Mouse (Mus musculus) right cerebral cortex, postnatal 36 days (tissue): ENCODE data around the gene 1700029P11Rik.
"Not testable (repeated sequence)": the region's sequence is repeated elsewhere in the genome, so short reads cannot be mapped to it uniquely, and the experiment has no call there.

Experiments used
- DNase-seq, 2 experiments: peaks; one replicate each; pipeline ENCODE4 v3.0.0; 2022; ENCODE audit warnings: low spot score in 2 of 2, mixed read lengths in 1 of 2

The 1700029P11Rik gene

DNA sequence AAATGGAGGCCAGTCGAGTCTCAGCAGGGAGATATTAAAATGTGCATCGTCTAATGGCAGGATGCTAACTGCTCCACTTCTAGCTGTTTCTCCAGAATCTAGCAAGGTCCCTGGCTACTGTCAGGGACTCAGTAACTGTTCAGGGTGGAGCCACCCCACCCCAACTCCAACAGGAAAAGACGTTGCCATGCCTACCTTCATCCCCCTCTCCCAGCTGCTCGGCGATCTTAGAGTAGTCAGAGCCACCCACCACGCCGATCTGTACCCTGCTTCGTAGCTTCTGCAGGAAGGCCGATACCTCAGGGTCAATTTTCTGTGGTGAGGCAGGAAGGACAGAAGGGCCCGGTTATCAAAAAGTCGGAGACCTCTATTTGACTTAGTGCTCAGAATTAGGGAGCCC, 22.7 kb upstream of the 1700029P11Rik start:
- DNase-seq: no peak

DNA sequence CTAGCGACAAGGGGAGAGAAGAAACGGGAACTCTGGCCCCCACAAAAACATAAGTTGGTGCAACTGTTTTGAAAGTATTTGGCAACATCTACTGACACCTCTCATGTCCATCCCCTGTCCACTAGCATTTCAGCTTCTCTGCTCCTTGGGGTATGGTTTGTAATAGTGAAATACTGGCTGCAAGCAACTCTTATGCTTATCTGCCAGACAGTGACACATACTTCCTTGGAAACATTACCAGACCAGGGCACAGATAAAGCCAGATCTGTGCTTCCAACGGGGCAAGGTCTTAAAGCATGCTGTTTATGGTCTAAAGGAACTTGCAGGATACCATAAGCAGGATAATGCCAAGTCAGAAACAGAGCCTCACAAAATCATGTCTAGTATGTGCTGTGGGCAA, 21.4 kb upstream of the 1700029P11Rik start:
- DNase-seq: no peak

DNA sequence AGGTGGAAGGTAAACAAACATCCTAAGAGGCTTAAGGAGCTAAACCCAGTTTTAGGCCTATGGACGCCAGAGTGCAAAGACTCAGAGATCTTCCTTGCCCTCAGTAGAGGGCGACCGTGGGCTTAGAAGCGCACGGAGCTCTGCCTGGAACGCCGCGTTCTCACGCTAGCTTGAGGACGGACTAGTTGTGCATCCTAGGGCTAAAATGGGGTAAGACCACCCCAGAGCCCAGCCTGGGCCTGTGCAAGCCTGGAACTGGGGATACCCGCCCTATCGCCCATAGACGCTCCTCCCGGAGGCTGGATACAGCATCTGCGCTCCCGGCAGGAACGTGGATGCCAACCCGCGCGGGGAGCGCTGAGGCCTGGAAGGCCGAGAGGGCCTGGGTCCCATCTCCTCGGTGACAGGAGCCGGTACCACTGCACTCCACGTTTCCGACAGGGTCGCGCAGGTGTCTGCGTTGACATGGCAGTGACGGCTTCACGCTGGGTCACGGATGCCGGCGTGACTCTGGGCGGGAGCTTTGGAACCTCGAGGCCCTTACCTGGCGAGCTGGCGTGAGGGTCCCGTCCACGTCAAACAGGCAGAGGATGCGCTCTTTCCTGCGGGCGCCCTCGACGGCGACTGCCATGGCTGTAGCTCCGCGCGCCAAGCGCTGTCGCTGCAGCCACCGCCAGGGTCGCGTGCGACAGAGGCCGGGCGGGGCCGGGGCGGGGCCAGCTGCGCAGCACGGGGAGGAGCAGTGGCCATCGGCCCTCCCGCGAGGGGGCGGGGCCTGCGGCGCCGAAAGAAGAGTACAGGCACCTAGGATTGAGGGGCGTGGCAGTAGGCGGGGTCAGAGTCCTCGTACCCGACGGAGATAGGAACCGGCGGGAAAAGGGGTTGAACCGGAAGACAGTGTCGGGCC, 19.9 kb upstream of the 1700029P11Rik start, which contains the start of gene Pmm1:
TSS of gene Pmm1 (minus strand) at position 760 of the 907 bp plus-strand sequence.
- peak; percentile 97 to 98 for DNase-seq

DNA sequence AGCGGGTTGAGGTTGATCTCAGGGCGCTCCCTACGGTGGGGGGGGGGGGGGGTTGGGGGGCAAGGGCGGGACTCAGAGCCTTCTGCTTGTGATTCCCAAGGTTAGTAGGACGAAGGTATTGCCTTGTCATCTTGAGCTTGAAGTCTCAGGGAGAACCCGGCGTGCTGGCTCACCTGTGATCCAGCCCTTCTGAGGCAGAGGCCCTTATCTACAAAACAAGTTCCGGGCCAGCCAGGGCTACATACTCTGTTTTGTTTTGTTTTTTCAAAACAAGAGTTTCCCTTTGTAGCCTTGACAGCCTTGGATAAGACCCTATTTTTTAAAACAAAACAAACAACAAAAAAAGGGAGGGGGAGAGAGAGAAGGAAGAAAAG, 19.3 kb upstream of the 1700029P11Rik start:
- DNase-seq: no peak

DNA sequence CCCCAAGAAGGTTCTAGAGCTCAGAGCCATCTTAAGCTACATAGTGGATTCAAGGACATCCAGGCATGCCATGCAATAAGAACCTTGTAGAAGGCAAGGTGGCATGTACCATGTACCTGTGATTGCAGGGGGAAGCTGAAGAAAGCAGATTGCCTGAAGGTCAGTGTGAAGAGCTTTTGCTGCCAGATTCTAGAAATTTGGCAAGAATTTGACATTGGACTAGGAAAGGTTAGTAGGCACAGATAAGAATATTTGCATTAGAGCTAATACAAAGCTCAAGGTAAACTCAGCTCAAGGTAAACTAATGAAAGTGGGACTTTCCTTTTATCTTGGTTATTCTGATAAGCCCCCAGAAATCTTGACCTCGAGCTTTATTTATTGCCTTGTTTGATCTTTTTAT, 16.1 kb upstream of the 1700029P11Rik start:
- DNase-seq: no peak

DNA sequence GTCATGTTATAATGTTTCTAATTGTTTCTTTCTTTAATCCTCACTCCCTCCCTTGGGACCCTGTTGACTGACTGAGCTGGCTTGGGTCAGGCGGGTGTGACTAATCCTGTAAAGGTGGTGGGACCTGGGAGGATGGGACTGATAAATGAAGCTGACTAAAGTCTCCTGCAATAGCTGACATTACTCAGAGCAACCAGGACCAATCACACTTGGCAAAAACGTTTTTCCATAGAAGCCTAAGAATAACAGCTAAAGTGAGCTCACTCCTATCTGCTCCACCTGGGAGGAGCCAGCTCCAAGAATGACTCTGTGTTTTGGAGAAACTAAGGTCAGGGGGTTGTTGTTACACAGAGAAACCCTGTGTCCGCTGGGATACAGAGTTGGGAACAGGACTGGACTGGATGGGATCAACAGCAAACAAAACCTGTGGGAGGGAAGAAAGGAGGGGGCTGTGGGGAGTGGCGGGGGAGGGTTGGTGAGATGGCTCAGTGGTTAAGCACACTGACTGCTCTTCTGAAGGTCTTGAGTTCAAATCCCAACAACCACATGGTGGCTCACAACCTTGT, 15.3 kb upstream of the 1700029P11Rik start:
- no peak for DNase-seq

DNA sequence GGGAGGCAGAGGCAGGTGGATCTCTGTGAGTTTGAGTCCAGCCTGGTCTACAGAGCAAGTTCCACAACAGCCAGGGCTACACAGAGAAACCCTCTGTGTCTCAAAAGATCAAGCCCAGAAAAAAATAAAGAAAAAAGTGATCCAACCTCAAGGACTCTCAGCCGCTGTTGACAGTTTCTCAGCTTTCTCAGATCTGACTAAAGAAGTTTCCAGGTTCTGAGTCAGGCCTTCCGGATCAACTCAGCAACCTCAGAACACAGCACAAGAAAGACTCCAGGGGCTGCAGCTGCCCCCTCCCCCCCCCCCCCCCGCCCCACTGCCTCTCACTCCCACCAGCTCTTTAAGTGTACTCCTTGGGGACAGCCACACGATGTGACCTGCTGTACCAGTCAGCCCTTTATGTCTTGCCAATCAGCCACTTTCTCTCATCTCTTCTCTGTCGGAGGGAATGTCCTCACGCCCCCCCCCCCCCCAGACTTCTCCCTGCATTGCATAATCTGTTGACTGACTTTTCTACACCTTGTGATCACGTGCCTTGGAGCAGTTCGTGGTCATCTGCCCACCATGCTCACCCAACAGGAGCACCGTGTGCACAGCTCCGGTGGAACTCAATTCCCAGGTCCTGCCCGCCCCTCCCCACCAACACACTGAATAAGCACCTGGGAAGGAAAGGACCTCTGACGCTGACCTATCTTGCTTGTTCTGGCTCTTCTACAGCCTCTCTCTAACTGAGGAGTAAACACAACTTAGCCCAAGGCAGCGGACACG, 14.1 kb upstream of the 1700029P11Rik start:
- no peak for DNase-seq

DNA sequence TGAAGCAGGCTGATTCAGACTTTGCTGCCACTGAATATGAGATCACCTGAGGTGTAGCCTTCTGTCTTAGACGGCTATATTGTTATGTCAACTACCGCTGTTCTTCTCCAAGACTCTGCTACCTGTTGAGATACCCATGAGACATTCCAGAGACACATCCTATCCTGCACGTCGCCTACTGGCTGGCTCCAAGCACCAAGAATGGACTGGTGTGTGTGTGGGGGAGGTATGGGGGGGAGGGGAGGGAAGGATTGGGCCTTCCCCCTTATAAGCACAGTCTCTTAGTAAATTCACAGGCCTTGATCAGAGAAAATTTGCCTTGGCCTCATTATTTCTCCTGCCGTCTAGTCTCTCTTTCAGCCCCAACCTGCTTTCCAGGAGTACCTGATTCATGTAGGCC, 12.5 kb upstream of the 1700029P11Rik start:
- DNase-seq: no peak

DNA sequence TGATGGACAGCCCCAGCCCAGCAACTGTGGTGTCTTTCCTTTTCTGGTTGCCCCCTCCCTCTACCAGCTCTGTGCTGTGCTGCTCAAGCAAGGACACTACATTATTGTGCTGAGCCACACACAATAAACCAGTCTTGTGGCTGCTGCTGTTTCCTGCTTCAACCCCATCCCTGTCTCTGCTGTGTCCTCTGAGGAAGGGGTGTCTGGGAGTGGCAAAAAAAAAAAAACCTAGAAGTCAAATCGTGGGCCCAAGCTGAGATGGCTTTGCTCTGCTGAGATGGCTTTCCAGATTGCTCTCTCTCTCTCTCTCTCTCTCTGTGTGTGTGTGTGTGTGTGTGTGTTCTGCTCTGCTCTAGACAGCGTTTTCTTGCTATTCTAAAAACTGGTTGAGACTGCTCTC, 11.9 kb upstream of the 1700029P11Rik start:
- DNase-seq: no peak

DNA sequence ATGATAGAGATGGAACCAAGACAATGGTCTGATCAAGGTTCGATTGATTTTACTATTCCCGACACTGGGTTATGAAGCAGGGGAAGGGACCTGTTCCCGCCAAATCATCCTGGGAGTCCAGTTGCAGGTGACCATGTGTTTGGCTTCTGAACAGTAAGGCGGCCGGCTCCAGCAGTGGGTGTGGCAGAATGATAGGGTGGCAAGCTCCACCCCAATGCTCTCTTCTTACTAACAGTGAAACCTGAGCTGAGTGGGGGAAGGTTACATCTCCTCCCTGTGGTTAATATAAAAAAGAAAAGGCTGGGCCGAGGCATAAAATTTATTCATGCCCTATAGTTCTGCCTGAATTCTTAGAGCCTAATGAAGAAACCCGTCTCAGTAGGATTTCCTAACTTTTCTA, 11.2 kb upstream of the 1700029P11Rik start:
- no peak for DNase-seq

DNA sequence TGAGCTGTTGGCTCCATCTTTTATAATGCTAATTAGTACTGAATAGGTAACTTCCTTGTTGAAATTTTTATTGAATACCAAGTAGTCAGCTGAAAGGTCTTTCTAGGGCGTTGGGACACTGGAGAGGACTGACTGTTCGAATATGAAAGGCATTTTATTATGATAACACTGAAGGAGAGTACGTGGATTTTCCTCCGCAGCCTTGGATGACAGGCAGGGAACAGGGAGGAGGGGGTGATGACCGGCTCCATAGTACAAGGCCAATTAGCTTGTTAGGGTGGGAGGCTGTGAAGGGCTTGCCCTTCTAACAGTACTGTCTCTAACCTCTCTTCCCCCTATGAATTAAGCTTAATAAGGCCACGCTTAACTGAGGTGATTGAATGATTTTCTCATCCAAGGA, 10.7 kb upstream of the 1700029P11Rik start:
- not testable (repeated sequence) for DNase-seq

DNA sequence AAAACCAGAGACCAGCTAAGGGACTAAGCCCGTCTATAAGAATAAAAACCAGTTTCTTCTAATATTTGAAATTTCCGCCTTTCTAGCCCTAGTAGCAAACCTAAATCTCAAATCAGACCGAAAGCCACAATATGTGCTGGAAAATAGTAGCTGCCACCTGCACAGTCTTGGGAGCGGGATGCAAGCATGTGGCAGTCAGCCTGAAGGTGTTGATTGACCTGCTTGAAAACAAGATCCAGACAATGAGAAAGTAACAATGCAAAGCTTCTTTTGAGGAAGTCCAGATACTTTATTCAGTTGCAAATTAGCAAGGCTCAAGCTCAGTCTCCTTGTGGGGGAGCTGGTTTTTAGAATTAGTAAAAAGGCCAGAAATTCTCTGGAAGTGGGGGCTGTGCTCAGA, 9.8 kb upstream of the 1700029P11Rik start:
- DNase-seq: not testable (repeated sequence)

DNA sequence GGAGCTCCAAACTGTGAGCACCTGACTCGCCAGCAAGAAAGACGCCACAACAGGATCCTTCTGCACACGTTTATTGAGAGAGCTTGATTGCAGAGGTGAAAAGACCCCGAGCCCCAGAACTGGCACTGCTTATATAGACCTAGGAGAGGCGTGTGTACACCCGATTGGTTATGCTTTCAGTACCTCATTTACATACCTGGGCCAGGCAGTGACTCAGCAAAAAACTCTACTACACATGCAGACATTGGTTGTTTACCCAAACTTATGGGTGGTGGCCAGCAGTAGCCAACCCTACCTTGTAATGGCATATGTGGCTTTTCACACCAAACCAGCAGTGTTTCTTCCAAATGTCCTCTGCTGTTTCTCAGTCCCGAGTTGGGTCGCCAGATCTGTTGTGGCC, 5.2 kb upstream of the 1700029P11Rik start:
- DNase-seq: not testable (repeated sequence)

DNA sequence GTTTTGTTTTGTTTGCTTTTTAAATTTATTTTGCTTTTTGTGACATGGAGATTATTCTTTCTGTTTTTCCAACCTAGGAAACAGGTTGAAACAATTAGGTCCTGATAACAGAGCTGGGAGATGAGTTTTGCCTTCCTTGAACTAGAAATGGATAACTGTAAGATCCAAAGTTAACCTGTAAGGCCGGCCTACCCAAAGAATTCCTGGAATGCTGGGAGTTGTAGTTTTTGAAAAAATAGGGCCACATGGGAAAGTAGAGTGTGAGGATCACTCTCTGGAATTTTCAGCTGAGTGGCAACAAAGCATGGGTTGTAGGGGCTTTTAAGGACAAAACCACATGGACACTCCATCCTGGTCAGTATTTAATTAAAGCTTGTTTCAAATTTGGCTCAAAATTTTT, 1.8 kb downstream of the 1700029P11Rik start:
- no peak for DNase-seq

DNA sequence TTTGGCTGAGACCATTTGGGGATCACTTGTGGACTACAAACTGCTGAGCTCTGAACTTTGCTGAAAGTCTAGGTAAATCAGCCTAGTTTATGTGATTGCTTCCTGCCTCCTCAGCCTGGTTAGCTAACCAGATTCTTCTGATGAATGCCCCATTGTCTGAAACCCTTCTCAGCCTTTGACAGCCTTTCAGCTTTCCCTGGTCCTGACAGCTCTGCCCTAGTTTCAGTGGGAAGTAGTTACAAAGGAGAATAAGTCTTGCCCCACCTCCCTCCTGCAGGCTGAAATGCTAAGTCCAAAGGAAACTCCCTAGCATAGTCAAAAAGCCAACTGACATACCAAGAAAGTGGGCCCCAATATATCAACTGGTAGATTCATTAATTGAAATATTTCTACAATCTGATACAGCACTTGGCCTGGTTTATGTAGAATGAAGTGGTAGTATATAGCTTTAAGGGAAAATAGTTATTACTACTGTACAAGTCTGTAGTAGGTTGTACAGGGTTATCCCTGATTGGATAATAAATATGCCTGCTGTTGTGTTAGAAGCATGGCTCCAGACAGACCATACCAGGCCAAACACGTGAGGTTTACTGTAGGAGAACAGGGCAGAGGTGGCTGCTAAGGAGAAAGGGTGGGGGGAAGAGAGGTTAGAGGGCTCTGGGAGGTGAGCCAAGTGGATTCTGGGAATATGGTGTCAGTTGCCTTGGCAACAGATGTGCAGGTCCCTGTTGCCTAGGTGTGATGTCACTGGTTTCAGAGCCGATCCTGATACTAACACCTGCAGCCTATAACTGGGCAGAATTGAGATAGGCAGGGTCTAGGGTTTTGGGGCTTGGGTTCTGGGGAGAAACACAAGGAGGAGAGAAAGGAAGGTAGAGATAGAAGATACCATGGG, 5.2 kb downstream of the 1700029P11Rik start:
- no peak for DNase-seq

DNA sequence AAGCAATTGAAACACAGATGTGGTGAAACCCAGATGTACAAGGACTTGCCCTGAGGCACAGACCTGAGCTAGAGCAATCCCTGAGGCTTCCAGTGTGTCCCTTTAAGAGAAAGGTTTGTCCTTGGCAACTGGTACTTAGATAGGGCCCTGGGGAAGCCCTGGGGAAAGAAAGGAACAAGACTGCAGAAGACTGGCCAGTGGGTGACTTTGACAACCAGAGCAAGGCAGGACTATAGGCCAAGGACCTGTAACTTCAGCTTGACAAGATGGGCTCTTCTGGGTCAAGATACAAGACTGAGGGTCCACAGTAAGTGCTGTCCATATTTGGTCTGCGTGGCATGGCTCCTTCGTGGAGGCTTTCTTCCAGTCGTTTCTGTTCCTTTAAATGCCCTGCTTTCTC, 7.3 kb downstream of the 1700029P11Rik start, which contains the start of gene Xrcc6:
TSS of gene Xrcc6 (plus strand) at position 190 of the 400 bp plus-strand sequence.
- no peak for DNase-seq

DNA sequence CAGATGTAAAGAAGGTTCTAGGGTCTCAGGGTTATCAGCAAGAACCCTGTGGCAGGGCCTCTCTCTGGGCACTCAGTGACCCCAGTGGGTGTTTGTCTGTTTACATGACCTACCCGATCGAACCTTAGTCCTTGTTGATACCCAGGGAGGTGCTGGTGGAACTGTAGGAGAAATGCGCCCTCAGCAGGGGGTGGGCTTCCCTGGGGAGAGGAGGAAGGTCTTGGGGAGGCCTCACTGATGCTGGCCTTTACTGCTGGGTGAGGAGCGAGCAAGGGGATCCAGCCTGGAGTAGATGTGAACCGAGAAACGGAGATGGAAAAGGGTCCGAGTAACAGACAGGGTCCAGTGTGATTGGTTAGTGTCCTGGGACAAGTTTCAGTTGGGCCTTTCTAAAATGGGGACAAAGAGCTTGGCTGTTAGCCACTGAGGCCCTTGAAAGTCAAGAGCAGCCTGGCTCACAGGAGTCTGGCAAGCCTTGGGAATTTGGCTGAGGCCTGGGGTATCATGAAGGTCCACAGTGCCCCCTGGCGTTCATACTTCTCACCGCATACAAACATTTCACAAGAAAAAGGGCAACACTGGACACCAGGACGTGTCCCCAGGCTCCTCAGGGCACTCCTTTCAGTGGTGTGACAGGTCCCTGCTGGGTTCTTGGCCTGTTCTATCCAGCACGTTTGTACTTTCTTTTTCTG, 9.2 kb downstream of the 1700029P11Rik start:
- DNase-seq: peak; percentile 76 to 78

DNA sequence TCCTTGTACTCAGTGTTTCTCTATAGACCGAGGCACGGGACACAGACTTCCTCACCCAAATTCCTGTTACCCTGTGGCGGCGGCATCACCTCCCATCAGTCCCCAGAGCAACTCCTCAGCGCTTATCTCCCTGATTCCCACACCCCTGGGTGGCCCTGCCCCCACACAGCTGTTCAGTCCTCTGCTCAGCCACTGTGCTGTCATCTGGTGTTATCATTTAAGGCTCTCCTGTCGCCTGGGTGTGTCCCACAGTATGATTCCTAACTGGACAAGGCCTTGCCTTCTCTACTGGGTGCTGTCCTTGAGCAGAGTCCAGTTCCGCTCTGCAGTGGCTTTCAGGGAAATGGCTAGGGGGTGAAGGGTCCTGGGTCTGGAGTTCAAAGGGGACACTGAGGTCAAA, 10.2 kb downstream of the 1700029P11Rik start:
- DNase-seq: peak in 1 of 2 experiments; percentile 17

DNA sequence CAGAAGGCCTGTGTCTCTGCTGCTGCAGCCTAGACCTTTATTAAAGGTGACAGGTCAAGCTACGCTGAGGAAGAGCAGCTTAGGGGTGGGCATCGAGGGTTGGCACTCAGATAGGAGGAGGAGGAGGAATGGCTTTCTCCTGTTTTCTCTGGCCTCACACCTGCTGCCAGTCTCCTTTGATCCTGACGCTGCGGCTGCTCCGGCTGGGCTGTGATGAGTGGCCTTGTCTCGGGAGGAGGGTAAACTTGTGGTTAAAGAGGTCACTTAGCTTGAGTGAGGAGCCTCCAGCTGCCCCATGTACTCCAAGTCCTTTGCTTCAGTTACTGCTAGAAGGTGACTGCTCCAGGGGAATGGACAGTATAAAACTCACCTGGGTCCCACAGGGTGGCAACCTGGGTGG, 13.7 kb downstream of the 1700029P11Rik start:
- no peak for DNase-seq

DNA sequence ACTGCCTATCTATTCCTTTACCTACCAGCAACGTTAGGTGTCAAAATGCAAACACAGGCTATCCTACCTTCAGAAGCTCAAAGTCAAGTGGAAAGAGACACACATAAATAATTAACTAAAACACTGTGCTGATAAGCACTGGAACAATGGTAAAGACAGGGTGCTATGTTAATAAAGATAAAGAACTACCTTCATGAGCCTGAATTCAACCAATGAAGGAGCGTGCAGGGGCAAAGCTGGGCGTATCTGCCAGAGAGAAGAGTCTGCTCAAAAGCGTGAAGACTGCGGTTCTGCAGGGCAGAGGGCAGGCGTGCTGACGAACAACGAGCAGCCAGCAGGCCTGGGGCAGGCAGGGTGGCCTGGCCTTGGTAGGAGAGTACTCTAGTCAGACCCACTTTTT, 23.9 kb downstream of the 1700029P11Rik start:
- DNase-seq: no peak

DNA sequence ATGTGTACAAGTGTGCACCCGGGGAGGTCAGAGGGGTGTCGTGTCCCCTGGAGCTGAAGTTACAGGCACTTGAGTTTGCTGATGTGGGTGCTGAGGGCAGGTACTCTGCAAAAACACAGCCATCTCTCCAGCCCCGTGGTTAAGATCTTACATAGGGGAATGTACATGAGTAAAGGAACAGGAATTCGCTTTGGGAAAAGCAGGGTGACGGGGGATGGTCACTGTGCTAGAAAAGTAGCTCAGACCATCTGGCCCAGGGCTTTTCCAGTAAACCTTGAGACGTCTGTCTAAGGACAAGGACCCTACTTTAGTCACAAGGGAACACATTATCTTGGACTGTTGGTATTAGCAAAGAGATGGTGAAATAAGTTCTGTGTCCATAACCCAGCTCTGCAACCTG, 31.6 kb downstream of the 1700029P11Rik start:
- DNase-seq: no peak
